Mouse (Mus musculus) forebrain, embryonic 14.5 days (tissue): Measurements from ENCODE around the gene Gm11238. TPM values are rescaled to one million over a fixed set of nuclear protein-coding genes. Genes with fewer than 3 reads are reported as not detected.
"Not testable (repeated sequence)": the region's sequence is repeated elsewhere in the genome, so short reads cannot be mapped to it uniquely, and the experiment has no call there.

ENCODE experiments used
- ATAC-seq: fragments of 200-750 bp; cut with Nextera tagmentation; 2 replicates; pipeline ENCODE4 v1.8.0; 2017; ENCODE audit warnings: mild to moderate bottlenecking, moderate library complexity
- DNase-seq: peaks from one replicate; pipeline ENCODE4 v3.0.0-alpha.2; 2015; ENCODE audit warnings: low spot score
- H3K27ac ChIP-seq: fragments of 300-500 bp; sonication (generic); 2 replicates; pipeline ENCODE4 v1.5.1; 2014; ENCODE audit warnings: low read depth, mild to moderate bottlenecking, control low read depth, low read length, moderate library complexity
- H3K27me3 ChIP-seq: fragments of 300-500 bp; sonication (generic); replicated peaks from 2 replicates; pipeline ENCODE4 v1.6.1; 2014; ENCODE audit warnings: low read length, control low read depth, mixed read lengths; ENCODE audit not compliant: control insufficient read depth, insufficient read depth
- H3K36me3 ChIP-seq: fragments of 300-500 bp; sonication (generic); 2 replicates; pipeline ENCODE4 v1.6.1; 2014; ENCODE audit warnings: low read length, control low read depth; ENCODE audit not compliant: control insufficient read depth, insufficient read depth
- H3K4me1 ChIP-seq: fragments of 300-500 bp; sonication (generic); 2 replicates; pipeline ENCODE4 v1.6.1; 2014; ENCODE audit warnings: antibody characterized with exemption, low read length, control low read depth; ENCODE audit not compliant: control insufficient read depth, insufficient read depth
- H3K4me2 ChIP-seq: fragments of 300-500 bp; sonication (generic); 2 replicates; pipeline ENCODE4 v1.6.1; 2014; ENCODE audit warnings: mild to moderate bottlenecking, control low read depth, low read length
- H3K4me3 ChIP-seq: fragments of 300-500 bp; sonication (generic); 2 replicates; pipeline ENCODE4 v1.5.1; 2014; ENCODE audit warnings: low read depth, low read length, control low read depth
- H3K9ac ChIP-seq: fragments of 300-500 bp; sonication (generic); 2 replicates; pipeline ENCODE4 v1.6.1; 2014; ENCODE audit warnings: mild to moderate bottlenecking, low read length, control low read depth, moderate library complexity
- H3K9me3 ChIP-seq: fragments of 300-500 bp; sonication (generic); replicated peaks from 2 replicates; pipeline ENCODE4 v1.6.1; 2016; ENCODE audit warnings: low read length, control low read depth, mixed read lengths; ENCODE audit not compliant: control insufficient read depth
- WGBS: fragments of 180-500 bp; shearing (Covaris S2); extraction: QIAGEN DNeasy Blood & Tissue Kit; methylation state at CpG from one replicate; pipeline ENCODE4 v1.1.7; 2014; 5-methylcytosine and 5-hydroxymethylcytosine counted together
- polyA plus RNA-seq: library from polyadenylated mRNA; unstranded; fragments of >200 nt; fragmentation: Nextera tagmentation; extraction: Ambion mirVana; gene quantifications from 2 replicates; pipeline ENCODE4 v1.2.1, GENCODE M21; 2014

Gene Gm11238
- not detected in 2 replicates for polyA plus RNA-seq

GRCm38 (mm10) chr4:73607581-73607980, at the start of gene Gm11238:
TSS of gene Gm11238 (plus strand) at chr4:73607881.
- not testable (repeated sequence) for H3K36me3 ChIP-seq, H3K9ac ChIP-seq, H3K27ac ChIP-seq, DNase-seq, H3K9me3 ChIP-seq, H3K4me2 ChIP-seq, ATAC-seq, H3K27me3 ChIP-seq, H3K4me1 ChIP-seq, H3K4me3 ChIP-seq
- WGBS, result no CpG with 5 or more reads among the region's 3 CpGs

GRCm38 (mm10) chr4:73599248-73599647, 8.4 kb upstream of the Gm11238 start:
- Histone ChIP-seq H3K9me3 (no peaks in the 10 kb centered on the region), H3K4me2 (no peak overlapping the region), H3K9ac (no peak overlapping the region), H3K4me1 (no peaks in the 10 kb centered on the region), H3K27ac (no peak overlapping the region), H3K27me3 (no peaks in the 10 kb centered on the region), H3K36me3 (no peaks in the 10 kb centered on the region), H3K4me3 (no peak overlapping the region)
- 6% methylated on average over 3 of the region's 3 CpGs for WGBS
- DNase-seq, result peak; percentile 92
- ATAC-seq, result peak; percentile 87

GRCm38 (mm10) chr4:73622684-73623083, 15.0 kb downstream of the Gm11238 start, which contains the start of gene Gm11237:
TSS of gene Gm11237 (plus strand) at chr4:73622984.
- not testable (repeated sequence) for H3K9me3 ChIP-seq, H3K4me1 ChIP-seq, H3K4me2 ChIP-seq, H3K27me3 ChIP-seq, H3K36me3 ChIP-seq, H3K27ac ChIP-seq, H3K4me3 ChIP-seq, H3K9ac ChIP-seq, DNase-seq, ATAC-seq
- no CpG with 5 or more reads among the region's 3 CpGs for whole genome bisulfite sequencing

GRCm38 (mm10) chr4:73637821-73638220, 30.1 kb downstream of the Gm11238 start, which contains the start of gene Gm11236:
TSS of gene Gm11236 (plus strand) at chr4:73638121.
- WGBS, result no CpG with 5 or more reads among the region's 4 CpGs

GRCm38 (mm10) chr4:73661864-73662263, 54.2 kb downstream of the Gm11238 start:
- not testable (repeated sequence) for H3K4me1 ChIP-seq, H3K9me3 ChIP-seq, DNase-seq, H3K4me3 ChIP-seq, H3K27me3 ChIP-seq, H3K27ac ChIP-seq, H3K9ac ChIP-seq, H3K4me2 ChIP-seq, ATAC-seq, H3K36me3 ChIP-seq
- 87% methylated on average over 4 of the region's 4 CpGs for WGBS

More at GRCm38 (mm10) chr4:73637821-73638220, 30.1 kb downstream of the Gm11238 start, which contains the start of gene Gm11236:
- not testable (repeated sequence) for H3K9me3 ChIP-seq, H3K27me3 ChIP-seq, H3K9ac ChIP-seq, H3K36me3 ChIP-seq, ATAC-seq, H3K4me3 ChIP-seq, H3K4me2 ChIP-seq, H3K27ac ChIP-seq, DNase-seq, H3K4me1 ChIP-seq

GRCm38 (mm10) chr4:73668054-73668453, 60.4 kb downstream of the Gm11238 start, which contains the start of gene Gm11239:
TSS of gene Gm11239 (plus strand) at chr4:73668354.
- DNase-seq, H3K4me1 ChIP-seq, ATAC-seq, H3K36me3 ChIP-seq, H3K4me2 ChIP-seq, H3K27ac ChIP-seq, H3K9ac ChIP-seq, H3K9me3 ChIP-seq, H3K27me3 ChIP-seq, H3K4me3 ChIP-seq: not testable (repeated sequence)
- WGBS, result no CpG with 5 or more reads among the region's 4 CpGs

GRCm38 (mm10) chr4:73683216-73683615, 75.5 kb downstream of the Gm11238 start, which contains the start of gene Gm428:
TSS of gene Gm428 (plus strand) at chr4:73683516.
- H3K4me2 ChIP-seq, H3K9ac ChIP-seq, H3K36me3 ChIP-seq, DNase-seq, H3K4me1 ChIP-seq, ATAC-seq, H3K9me3 ChIP-seq, H3K27ac ChIP-seq, H3K27me3 ChIP-seq, H3K4me3 ChIP-seq: not testable (repeated sequence)
- 67% methylated on average over 1 of the region's 4 CpGs for WGBS

Other genes starting within 250 kb of the Gm11238 start
- not detected in 2 replicates for gene Gm11487, start 202.8 kb upstream of the Gm11238 start, polyA plus RNA-seq
- not detected in 2 replicates for gene Gm11237, start 15.1 kb downstream of the Gm11238 start, polyA plus RNA-seq
- not detected in 2 replicates for gene Gm11236, start 30.2 kb downstream of the Gm11238 start, polyA plus RNA-seq
- gene Gm11239, start 60.5 kb downstream of the Gm11238 start, polyA plus RNA-seq, result not detected in 2 replicates
- not detected in 2 replicates for gene Gm428, start 75.6 kb downstream of the Gm11238 start, polyA plus RNA-seq
- 0.05 and 0.10 TPM in 2 replicates for gene Rasef, start 183.1 kb downstream of the Gm11238 start, polyA plus RNA-seq